Mouse (Mus musculus): Measurements from ENCODE around the gene Hspa8.
"Not testable (repeated sequence)": the region's sequence is repeated elsewhere in the genome, so short reads cannot be mapped to it uniquely, and the experiment has no call there.

Gene Hspa8

DNA sequence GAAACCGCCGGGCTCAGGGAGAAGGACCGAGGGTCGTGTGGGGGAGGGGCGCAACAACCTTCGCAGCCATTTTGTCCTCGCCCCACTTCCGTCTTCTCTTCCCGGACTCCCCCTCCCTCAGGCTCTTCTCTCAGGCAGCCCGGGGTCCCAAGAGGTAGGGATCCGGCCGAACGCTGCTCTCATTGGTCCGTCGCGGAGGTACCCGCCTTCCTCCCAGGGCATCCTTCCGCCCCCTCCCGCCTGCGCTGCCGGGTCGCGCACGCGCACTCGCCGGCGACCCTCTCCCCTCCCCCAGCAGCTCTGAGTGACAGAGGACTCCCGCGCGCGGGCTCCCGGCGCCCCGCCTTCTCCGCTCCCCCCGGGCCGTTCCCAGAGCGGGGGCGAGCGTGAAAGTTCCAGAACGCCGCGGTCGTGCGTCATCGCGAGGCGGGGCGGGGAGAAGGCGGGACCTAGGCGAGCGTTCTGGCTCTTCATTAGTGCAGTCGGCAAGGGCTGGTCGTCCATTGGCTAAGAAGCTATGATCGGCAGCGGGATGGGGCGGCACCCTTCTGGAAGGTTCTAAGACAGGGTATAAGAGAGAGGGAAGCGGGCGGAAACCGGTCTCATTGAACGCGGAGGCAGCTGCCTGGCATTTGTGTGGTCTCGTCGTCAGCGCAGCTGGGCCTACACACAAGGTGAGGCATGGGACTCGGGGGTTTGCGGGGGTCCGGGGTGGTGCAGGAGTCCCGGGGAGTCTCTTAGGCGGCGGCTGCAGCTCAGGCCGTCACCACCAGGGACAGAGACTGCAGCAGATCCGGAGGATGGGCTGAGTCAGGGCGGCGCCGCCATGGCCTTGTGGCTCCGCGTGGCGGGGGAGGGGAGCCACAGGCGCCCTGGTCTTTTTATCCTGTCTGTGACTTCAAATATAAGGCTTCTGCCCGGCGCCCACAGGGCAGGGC, at the start of gene Hspa8:
Gene Hspa8, plus strand, starts transcription at position 310 of the 938 bp plus-strand sequence.
- peak; percentile 100 for DNase-seq (ENCODE audit: low spot score in 2 of 2)

DNA sequence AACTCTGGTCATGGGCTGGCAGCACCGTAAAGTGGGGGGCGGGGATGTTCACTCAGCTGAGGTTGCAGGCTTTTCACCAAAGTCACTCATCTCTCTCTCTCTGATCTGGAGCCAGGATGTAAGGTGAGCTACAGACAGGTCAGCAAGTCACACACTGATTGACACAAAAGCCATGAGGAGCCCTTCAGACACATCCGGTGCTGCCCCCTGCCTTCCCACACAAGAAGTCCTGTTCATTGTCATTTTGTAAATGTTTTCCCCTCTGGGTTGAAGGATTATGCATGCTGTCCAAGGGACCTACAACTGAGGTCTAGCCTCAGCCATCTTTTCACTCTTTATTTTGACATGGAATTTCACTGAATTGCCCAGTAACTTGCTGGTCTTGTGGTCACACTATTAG, 49.0 kb upstream of the Hspa8 start:
- no peak for DNase-seq (ENCODE audit: low spot score in 2 of 2)

DNA sequence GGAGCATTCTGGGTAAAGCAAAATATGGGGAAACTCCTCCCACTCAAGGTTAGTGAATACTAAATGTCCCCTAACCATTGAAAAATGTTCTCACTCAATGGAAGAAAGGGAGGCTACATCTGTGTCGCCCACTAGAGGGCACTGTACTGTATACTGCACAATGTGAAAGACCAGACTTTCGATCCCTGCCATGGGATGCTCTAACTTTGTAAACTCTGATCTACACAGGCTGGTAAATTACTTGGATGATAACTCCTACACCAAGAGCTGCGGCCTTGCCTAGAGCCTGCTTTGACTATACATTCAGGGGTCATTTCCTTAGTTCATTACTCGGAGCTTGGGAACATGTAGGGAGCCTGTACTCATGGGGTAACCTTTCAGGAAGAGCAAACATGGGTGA, 44.4 kb upstream of the Hspa8 start:
- peak; percentile 42 to 65 for DNase-seq (ENCODE audit: low spot score in 2 of 2)

DNA sequence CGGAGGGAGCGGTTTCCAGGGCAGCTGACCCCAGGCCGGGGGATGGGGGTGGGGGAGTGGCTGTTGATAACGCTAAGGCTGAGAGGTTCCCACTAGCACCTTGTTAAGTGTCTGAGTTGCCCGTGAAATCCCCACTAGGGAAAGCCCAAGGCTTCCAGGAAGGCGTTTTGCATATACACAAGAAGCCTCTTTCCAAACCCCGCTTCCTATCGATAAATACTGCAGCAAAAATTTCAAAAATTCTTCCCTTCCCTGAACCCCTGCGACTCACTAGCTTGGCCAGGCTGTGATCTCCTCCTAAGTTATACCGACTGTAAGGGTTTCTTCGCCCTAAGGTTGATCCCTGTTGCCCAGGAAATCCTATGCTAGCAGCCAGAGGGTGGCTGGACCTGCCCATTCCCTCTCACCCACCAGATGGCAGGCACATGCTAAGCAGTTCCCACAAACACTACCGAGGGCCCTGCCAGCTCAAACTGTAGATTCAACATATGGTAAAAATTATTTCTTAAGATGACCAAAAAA, 43.6 kb upstream of the Hspa8 start:
- peak; percentile 53 to 54 for DNase-seq (ENCODE audit: low spot score in 2 of 2)

DNA sequence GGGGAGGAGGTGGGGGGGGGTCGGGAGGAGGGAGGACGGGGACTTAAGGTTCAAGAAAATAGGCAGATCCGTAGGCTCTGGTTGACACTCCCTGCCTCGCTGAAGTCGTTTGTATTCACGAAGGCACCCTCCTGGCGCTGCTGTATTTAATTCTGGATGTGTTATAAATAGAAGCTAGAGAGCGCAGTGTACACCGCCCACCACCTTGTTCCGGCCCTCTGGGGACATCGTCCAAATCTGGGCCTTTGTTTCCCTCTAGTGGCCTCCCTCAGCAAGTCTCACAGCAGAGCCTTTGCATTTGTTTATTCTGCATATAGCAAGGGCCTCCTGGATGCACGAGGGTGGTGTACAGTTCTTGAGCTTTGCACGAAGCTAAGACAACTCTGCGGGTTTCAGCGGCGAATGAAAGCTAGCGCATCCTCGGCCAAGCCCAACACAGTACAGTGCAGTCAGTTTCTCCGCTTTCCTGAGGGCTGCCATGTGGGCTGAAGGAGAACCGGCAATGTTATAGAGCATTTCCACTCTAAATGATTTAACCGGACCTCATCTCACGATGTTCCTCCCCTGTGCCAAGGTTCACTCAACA, 43.0 kb upstream of the Hspa8 start:
- peak; percentile 77 to 86 for DNase-seq (ENCODE audit: low spot score in 2 of 2)

DNA sequence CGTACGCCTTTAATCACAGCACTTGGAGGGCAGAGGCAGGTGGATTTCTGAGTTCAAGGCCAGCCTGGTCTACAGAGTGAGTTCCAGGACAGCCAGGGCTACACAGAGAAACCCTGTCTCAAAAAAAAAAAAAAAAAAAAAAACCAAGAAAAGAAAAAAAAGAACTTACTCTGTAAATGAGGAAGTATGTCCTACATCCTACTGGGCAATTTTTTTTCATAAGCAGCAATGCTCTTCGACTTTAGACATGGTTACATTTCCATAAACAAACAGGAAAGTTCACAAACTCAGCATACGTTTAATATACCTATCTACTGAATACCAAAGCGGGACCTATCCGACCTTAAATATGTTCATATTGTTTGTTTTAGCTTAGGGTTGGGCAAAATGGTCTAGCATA, 38.4 kb upstream of the Hspa8 start:
- no peak for DNase-seq (ENCODE audit: low spot score in 2 of 2)

DNA sequence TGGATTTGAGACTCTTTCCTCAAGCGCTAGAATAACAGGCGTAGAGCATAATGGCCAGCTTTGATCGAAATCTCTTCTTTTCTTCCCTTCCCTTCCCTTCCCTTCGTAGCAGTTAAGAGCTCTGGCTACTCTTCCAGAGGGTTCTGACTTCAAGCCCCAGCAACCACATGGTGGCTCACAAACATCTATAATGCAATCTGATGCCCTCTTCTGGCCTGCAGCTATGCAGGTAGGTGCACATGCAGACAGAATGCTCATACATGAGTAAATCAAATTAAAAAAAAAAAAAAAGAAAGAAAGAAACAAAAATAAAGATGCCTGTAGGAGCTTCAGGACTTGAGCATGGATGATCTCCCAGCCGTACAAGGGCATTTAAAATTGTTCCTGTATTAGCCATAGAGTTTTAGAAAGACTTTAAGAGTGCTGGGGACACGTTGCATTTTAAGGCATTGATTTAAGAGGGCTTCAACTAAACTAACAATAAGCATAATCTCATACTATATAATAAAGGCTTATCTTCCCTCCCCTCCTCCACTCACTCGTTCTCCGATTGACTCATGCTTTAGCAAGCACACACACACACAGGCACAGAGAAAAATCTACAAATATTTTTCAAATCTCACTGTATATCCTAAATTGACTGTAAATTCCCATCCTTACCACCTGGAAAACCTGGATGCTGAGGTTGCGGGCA, 35.8 kb upstream of the Hspa8 start:
- DNase-seq (ENCODE audit: low spot score in 2 of 2) = no peak

DNA sequence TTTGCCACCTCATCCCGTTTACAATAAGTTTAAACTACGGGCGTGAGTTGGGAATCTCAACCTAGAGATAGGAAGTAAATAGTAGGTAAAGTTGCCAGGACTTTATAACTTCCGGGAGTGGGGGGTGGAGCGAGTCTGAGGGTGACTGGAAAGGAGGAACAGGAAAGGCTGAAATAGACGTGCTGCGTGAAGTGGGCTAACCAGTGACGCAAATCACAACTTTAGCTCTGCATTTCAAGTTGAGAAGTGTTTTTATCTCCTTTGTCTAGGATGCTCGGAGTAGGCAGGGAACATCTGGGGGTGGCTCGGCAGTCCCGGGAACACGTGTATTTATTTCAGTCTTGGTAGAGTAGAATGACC, 35.2 kb upstream of the Hspa8 start:
- peak in 1 of 2 experiments; percentile 51 for DNase-seq (ENCODE audit: low spot score in 2 of 2)

DNA sequence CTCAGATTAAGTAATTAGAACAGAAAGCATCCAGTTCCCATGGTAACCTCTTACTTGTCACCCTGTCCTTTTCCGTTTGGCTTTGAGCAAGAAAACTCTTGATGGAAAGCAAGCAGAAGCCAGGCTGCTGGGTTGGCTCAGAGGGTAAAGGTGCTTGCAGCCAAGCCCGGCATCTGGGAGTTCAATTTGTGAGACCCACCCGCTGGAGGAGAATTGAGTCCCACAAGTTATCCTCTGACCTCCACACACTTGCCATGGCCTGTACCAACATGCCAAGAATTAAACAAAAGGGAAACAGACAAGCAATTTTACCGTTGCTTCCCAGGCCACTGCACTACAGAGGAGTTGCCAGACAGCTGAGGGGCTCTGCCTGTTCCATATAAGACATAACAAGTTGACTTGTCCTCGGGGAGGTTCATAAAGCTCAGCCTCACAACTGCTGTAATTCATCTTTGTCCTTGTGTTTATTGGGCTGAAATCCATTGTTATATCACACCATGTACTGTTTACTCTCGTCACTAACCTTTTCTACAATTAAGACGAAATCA, 34.7 kb upstream of the Hspa8 start:
- DNase-seq (ENCODE audit: low spot score in 2 of 2) = no peak

DNA sequence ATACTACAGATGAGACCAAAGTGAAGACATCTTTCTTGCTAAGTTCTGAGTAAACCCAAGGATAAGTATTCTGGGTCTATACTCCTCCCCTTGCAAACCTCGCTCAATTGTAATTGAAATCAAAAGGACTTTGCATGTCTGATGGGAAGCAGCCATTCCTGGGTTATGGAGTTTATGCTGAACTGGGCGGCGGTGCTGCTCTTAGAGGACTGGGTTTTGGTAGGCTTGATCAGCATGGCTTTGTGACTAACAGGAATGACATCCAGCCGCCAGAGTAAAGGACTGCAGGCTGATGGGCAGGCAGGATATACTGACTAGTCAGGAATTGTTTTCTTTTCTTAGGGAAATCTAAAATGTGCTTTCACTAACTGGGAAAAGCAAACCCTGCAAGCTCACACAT, 32.8 kb upstream of the Hspa8 start:
- DNase-seq (ENCODE audit: low spot score in 2 of 2) = no peak

DNA sequence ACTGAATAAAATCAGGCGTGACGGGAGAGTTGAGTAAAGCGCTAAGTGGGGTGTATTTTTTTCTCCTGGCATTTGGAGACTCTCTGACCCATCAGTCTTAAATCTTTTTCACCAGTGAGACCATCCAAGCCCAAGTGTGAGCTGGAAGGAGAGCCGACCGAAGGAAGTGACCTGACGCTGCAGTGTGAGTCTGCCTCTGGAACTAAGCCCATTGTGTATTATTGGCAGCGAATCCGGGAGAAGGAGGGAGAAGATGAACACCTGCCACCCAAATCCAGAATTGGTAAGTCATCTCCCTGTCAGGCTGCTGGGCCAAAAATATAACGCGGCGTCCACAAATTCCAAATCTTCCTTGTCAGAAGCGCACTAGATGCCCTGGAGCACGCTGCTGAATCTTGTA, 28.5 kb upstream of the Hspa8 start:
- peak in 1 of 2 experiments; percentile 12 for DNase-seq (ENCODE audit: low spot score in 2 of 2)

DNA sequence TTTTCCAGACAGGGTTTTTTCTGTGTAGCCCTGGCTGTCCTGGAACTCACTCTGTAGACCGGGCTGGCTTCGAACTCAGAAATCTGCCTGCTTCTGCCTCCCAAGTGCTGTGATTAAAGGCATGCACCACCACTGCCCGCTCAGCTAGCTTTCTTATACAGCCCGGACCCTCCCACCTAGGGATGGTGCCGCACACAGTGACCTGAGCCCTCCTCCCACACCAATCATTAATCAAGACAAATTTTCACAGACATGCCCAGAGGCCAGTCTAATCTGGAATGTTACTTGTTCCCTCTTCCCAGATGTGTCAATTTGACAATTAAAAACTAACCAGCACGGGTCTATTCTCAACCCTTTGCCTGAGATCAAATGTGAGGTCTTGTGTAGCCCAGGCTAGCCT, 27.6 kb upstream of the Hspa8 start:
- not testable (repeated sequence) for DNase-seq (ENCODE audit: low spot score in 2 of 2)

DNA sequence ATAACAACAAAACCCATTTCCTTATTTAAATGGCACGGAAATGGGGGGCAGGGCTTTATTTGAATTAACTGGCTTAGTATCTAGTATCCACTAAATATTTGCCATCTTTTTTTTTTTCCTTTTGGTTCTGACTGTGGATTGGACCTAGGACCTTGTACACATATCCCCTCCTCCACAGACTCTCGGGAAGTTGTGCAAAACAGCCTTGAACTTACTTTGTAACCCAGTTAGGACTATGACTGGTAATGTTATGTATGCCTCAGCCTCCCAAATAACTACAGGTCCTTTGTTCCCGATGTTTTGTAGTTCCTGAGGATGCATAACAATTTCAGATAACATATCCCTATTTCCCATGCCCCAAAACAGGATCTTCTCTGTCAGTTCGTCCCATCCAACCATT, 26.9 kb upstream of the Hspa8 start:
- no peak for DNase-seq (ENCODE audit: low spot score in 2 of 2)

DNA sequence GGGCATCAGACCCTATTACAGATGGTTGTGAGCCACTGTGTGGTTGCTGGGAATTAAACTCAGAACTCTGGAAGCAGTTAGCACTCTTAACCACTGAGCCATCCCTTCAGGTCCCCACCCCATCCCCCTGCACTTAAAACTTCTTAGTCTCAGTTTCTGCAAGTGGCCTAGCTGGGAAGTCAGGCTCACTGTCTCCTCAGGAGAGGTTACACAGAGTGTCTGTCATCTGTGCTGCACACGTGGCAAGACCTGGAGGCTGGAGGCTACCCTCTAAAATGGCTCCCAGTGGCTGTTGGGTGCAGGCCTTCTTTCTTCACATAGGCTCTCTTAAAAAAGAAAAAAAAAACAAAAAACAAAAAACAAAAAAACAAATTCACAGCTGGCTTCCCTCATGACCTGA, 24.7 kb upstream of the Hspa8 start:
- DNase-seq (ENCODE audit: low spot score in 2 of 2) = no peak

DNA sequence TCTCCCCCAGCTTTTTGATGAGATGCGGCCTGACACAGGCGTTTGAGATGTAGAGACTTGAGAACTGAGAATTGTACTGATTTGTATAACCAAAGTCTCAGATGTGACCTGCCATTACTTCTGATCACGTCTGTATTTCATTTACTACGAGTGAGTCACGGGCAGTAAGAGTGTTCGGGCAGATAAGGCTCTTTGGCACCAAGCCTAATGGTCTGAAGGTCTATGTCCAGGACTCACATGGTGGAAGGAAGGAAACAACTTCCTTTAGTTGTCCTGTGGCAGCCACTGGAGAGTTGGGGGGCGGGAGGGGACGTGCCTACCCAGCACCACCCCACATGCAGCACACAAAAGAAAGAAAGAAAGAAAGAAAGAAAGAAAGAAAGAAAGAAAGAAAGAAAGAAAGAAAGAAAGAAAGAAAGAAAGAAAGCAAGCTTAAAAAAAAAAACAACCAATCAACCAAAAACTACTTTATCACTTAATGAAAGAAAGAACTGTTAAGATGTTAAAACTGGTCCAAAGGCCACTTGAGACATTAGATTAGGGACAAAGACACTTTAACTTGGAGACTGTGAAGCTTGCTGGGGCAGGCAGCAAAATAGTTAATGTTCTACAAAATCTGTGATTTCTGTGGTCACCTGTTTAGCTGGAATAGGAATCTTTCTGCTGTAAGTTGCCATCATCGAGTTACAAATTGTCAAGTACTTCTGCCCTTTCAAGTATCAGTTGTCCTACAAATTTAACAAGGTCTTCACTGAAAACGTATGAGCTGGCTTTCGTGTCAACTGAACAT, 24.1 kb upstream of the Hspa8 start:
- DNase-seq (ENCODE audit: low spot score in 2 of 2) = peak; percentile 55 to 74

DNA sequence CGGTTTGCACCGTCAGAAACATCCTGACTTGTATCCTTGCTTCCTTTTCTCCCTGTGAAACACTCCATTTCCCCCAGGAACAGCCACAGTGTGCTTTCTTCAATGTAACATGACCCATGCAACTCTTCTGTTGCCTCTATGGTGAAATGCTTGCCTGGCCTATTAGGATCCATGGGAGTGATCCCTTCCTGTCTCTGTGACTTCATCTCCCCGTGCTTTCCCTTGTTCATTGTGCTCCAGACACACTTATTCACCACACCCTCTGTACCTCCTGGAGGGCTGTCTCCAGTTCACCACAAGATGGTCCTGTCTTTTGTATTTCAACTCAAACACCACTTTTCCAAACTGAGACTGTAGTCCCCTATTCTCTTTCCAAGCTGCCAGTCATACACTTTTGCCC, 20.7 kb upstream of the Hspa8 start:
- no peak for DNase-seq (ENCODE audit: low spot score in 2 of 2)

DNA sequence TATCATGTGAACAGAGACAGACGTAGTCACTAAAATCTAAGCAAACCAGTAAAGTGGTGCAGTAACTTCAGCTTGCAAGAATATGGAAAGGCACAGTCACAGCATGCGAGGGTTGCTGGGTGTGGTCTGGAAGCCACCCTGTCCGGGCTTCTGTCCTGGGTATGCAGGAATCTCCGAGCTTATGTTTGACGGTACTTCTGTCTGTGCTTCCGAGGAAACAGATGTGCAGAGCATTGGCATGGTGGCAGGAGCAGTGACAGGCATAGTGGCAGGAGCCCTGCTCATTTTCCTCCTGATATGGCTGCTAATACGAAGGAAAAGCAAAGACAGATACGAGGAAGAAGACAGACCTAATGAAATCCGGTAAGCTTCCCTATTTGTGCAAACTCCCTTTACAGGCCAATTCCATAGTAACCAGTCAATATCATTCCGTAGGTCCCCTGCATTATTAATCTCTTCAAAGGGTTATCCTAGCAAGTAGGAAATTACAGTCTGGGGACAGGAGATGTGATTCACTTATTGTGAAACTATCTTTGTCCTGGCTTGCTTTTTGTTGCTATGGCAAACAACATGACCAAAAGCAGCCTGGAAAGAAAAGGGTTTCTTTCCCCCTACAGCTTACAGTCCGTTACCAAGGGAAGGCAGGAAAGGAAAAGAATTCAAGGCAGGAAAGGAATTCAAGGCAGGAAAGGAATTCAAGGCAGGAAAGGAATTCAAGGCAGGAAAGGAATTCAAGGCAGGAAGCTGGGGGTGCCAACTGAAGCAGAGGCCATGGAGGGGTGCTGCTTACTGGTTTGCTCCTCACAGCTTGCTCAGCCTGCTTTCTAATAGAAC, 19.7 kb upstream of the Hspa8 start:
- peak in 1 of 2 experiments; percentile 15 for DNase-seq (ENCODE audit: low spot score in 2 of 2)

DNA sequence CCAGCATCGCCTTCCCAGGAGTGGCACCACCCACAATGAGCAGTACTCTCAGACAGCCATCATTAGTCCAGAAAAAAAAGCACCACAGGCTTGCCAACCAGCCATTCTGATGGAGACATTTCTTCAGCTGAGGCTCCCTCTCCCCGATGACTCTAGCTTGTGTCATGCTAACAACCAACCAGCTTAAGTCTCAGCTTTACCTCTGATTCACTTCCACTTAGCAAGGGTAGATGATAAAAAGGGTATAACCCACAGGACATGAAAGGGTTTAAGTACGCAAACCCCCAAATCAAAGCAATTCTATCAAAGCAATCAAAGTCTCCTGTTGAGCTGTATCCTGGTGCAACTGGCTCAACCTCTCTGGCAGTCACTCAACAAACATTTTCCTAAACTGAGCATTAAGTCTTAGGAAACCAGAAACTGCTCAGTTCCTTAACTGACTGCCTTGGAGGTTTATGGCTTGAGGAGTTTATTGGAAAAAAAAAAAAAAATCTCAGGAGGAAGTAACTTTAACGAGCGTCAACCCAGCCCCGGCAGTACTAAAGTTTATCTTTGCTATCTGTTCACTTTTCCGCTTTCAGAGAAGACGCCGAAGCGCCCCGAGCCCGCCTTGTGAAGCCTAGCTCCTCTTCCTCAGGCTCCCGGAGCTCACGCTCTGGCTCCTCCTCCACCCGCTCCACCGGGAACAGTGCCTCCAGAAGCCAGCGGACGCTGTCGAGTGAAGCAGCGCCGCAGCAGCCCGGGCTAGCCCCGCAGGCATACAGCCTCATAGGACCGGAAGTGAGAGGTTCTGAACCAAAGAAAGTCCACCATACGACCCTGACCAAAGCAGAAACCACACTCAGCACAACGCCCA, 18.8 kb upstream of the Hspa8 start:
- peak; percentile 70 to 71 for DNase-seq (ENCODE audit: low spot score in 2 of 2)

DNA sequence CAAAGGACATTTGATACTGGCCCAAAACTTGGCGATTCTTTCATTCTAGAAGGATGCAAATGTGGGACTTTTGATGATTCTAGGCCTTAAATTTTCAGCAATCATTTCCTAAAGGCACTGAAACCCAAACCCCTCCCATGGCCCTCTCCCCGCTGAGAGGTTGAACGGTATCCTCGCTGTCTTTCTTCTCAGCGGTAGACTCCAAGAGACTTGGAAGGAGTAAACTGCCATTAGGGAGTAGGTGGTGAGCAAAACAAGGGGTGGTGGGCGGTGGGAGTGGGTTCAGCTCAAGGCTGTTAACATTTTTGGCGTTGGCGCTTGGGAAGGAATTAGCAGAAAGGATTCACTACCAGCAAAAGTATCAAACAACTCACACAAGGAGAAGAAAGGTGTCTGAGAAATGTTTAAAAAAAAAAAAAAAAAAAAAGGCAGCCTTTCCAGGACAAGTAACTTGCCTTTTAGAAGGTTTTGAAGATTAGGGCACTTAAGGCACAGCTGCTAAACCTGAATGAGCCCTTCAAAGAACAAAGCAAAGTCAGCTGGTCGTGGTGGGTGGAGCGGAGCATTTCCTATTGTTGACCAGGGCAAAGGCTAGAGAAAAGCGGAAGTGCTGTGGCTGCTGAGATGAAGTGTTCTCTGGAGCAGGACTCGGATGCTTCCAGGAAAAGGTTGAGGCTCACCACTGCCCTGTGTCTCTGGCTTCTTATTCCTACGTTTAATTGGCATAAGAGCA, 17.0 kb upstream of the Hspa8 start:
- peak; percentile 82 to 89 for DNase-seq (ENCODE audit: low spot score in 2 of 2)

Measured in heart, adult 9 months (tissue).